Mouse (Mus musculus) lung, embryonic 16.5 days (tissue): Measurements from ENCODE around the gene Cebpa. TPM values are rescaled to one million over a fixed set of nuclear protein-coding genes. Genes with fewer than 3 reads are reported as not detected.
A peak's percentile ranks its signal among the peaks of the same experiment; 100 is the strongest.

Experiments used
- ATAC-seq: fragments of 200-750 bp; cut with Nextera tagmentation; 2 replicates; pipeline ENCODE4 v1.8.0; 2017; ENCODE audit warnings: low read depth, mild to moderate bottlenecking, moderate library complexity
- H3K27ac ChIP-seq: fragments of 300-500 bp; sonication (generic); 2 replicates; pipeline ENCODE4 v1.5.1; 2014; ENCODE audit warnings: mild to moderate bottlenecking, control low read depth, low read length
- H3K27me3 ChIP-seq: fragments of 300-500 bp; sonication (generic); 2 replicates; pipeline ENCODE4 v1.6.1; 2014; ENCODE audit warnings: low read depth, low read length, mixed read lengths; ENCODE audit not compliant: control insufficient read depth, insufficient read depth
- H3K36me3 ChIP-seq: fragments of 300-500 bp; sonication (generic); 2 replicates; pipeline ENCODE4 v1.6.1; 2014; ENCODE audit warnings: low read length; ENCODE audit not compliant: control insufficient read depth, insufficient read depth
- H3K4me1 ChIP-seq: fragments of 300-500 bp; sonication (generic); replicated peaks from 2 replicates; pipeline ENCODE4 v1.6.1; 2014; ENCODE audit warnings: low read length, mixed read lengths; ENCODE audit not compliant: control insufficient read depth, insufficient read depth
- H3K4me2 ChIP-seq: fragments of 300-500 bp; sonication (generic); 2 replicates; pipeline ENCODE4 v1.6.1; 2014; ENCODE audit warnings: low read depth, low read length, control low read depth
- H3K4me3 ChIP-seq: fragments of 300-500 bp; sonication (generic); 2 replicates; pipeline ENCODE4 v1.5.1; 2014; ENCODE audit warnings: mild to moderate bottlenecking, low read length, control low read depth
- H3K9ac ChIP-seq: fragments of 300-500 bp; sonication (generic); 2 replicates; pipeline ENCODE4 v1.6.1; 2014; ENCODE audit warnings: low read length, control low read depth
- H3K9me3 ChIP-seq: fragments of 300-500 bp; sonication (generic); 2 replicates; pipeline ENCODE4 v1.6.1; 2016; ENCODE audit warnings: low read length; ENCODE audit not compliant: control insufficient read depth
- WGBS: fragments of 180-500 bp; shearing (Covaris S2); extraction: QIAGEN DNeasy Blood & Tissue Kit; methylation state at CpG from one replicate; pipeline ENCODE4 v1.1.7; 2014; 5-methylcytosine and 5-hydroxymethylcytosine counted together
- microRNA-seq: library from miRNA; unstranded; fragments of <30 nt; microRNA quantifications from one replicate; pipeline ENCODE4, GENCODE M21; 2016
- polyA plus RNA-seq: library from polyadenylated mRNA; unstranded; fragments of >200 nt; fragmentation: Nextera tagmentation; extraction: Ambion mirVana; gene quantifications from 2 replicates; pipeline ENCODE4 v1.2.1, GENCODE M21; 2015

Cebpa gene
- polyA plus RNA-seq, 1 experiment from 2014 or later = 7.5 TPM

DNA sequence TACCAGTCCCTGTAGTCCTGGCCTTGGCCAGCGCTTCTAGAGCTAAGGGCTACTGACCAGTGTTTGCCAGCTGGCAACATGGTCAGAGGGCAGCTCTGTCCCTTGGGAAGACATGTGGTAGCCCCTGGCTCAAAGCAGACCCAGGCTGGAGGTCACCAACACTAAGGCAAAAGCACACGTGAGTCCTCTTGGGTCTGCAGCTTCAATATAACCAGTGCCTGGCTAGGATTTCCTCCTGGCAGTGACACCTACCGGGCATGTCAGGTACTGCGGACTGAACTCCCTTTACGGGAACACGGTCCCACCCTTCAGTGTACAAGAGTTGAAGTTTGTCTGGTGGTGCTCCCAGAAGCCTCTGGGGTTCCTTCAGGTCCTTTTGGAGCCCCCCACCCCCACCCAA, 50.2 kb downstream of the Cebpa start:
- Histone ChIP-seq H3K36me3 (no peaks in the 10 kb centered on the region), H3K27ac (no peak overlapping the region), H3K4me3 (no peak overlapping the region), H3K4me2 (no peak overlapping the region), H3K9ac (no peak overlapping the region), H3K4me1 (peaks cover 2% of the 10 kb centered on the region; the same call in 1 of the 2 replicates), H3K9me3 (no peaks in the 10 kb centered on the region), H3K27me3 (no peaks in the 10 kb centered on the region; the same call in 1 of the 2 replicates)
- ATAC-seq = peak; percentile 73
- 15% methylated on average over 6 of the region's 6 CpGs for WGBS

Small RNA genes within 50 kb of the gene (microRNA-seq; reads per million reads assigned to microRNA genes)
- not detected for gene Gm25033

Other genes starting within 250 kb of the Cebpa start
- gene Pepd, start 206.9 kb upstream of the Cebpa start, polyA plus RNA-seq = 67.3 and 69.5 TPM in 2 replicates
- 37.5 and 38.7 TPM in 2 replicates for gene Cebpg, start 62.7 kb upstream of the Cebpa start, polyA plus RNA-seq
- gene Slc7a10, start 67.1 kb downstream of the Cebpa start, polyA plus RNA-seq = 5.3 and 6.2 TPM in 2 replicates
- gene Lrp3, start 96.2 kb downstream of the Cebpa start, polyA plus RNA-seq = 5.9 and 6.7 TPM in 2 replicates
- gene Gpatch1, start 199.1 kb downstream of the Cebpa start, polyA plus RNA-seq = 15.5 and 16.5 TPM in 2 replicates
- 5.9 and 6.6 TPM in 2 replicates for gene Rhpn2, start 214.9 kb downstream of the Cebpa start, polyA plus RNA-seq